Mouse (Mus musculus): ENCODE data around the gene Hexb.
"Not testable (repeated sequence)": the region's sequence is repeated elsewhere in the genome, so short reads cannot be mapped to it uniquely, and the experiment has no call there.

DNA sequence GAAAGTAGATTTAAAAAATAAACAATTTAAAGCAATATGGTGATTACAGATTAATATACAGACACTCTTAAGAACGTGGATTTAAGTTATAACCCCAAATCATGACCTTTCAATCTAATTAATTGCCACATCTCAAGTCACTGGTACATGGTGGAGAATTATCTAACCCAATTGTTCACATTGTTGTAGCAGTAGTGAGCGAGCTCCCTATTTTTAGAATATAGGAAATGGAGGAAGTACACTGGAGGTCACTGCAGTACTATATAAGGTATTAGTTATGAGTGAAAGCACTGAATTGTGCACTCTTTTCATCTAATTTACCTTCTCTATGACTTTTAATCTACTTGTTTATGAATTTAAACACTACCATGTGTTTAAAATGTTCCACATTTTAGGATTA, 67.7 kb downstream of the Hexb start:
- not testable (repeated sequence) for TF ChIP-seq POLR2A (IDR thresholded peaks at IDR 0.05; ENCODE audit: control insufficient read depth in 1 of 2, insufficient read depth in 1 of 2, low read depth in 1 of 2, low read length in 2 of 2, poor library complexity in 1 of 2); SIN3A (IDR thresholded peaks at IDR 0.05; ENCODE audit: low read length); CTCF (IDR thresholded peaks at IDR 0.05 in 2 of 3, conservative IDR thresholded peaks at IDR 0.05 in 1 of 3; ENCODE audit: control insufficient read depth in 1 of 3, insufficient read depth in 1 of 3, low read depth in 2 of 3, low read length in 3 of 3, poor library complexity in 1 of 3, severe bottlenecking in 1 of 3); MAZ (IDR thresholded peaks at IDR 0.05; ENCODE audit: low read depth, low read length); MEF2A (IDR thresholded peaks at IDR 0.05; ENCODE audit: extremely low read depth, insufficient replicate concordance, low read depth, low read length, poor library complexity, severe bottlenecking); MAX (IDR thresholded peaks at IDR 0.05; ENCODE audit: low read length)

All from MEL (cell line).